Mouse (Mus musculus): ENCODE results near the gene Mcrip2.

Gene Mcrip2

DNA sequence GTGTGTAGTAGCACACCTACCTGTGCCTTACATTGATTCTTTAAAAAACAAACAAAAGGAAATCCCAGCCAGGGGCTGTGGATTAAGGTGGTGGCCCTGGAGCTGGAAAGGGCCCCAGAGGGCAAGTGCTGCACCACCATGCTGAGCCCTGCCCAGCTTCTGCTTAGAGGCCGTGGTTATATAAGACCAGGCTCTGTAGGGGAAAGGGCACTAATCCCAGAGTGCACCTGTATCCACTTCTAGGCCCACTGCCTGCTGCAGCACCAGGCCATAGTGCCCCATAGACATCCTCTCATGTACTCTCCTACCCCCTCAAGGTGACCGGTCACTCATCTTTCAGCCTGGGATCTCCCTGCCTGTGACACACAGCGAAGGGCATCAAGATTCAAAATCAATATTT is 2.4 kb downstream of the Mcrip2 start:
- DNase-seq (ENCODE audit: low read depth, low spot score): no peak

DNA sequence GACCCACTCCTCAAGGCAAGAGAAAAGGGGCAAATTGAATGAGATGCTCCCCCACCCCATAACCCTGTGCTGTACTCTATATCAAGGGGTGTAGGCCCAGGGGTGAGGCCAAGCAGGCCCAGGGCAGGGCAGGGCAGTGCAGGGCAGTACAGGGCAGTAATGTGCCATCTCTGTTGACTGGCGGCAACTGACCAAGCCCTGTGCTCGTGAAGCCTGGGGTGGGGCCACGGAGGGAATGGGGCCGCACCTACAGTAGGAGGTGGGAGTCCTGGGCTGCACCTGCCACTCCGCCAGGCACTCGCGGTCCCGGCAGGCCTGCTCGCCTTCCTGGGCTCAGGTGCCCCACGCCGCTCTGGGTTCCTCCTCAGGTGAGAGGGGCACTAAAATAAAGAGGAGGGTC is 3.3 kb downstream of the Mcrip2 start:
- DNase-seq (ENCODE audit: low read depth, low spot score): no peak

DNA sequence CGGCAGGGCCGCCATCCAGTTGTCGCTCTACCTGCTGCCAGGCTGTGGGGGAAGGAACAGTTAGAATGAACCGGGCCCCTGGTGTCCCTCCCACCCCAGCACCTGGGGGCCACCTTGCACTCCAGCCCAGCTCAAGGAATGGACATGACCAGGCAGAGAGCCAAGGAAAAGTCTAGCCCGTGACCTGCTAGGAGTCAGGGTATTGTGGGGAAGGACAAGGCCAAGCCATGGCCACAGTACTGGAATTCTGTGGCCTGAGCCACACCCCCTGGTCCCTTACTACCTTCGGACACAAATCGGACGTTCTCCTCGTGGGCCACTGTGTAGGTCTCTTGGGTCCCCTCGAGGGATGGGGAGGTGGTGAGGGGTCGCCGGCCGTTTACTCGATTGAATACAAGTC is 4.3 kb downstream of the Mcrip2 start:
- no peak for DNase-seq (ENCODE audit: low read depth, low spot score)

- no peak for DNase-seq (ENCODE audit: low read depth, low spot score)
Measured at GRCm38 (mm10) chr17:25863681-25864080, 4.9 kb downstream of the Mcrip2 start.

DNA sequence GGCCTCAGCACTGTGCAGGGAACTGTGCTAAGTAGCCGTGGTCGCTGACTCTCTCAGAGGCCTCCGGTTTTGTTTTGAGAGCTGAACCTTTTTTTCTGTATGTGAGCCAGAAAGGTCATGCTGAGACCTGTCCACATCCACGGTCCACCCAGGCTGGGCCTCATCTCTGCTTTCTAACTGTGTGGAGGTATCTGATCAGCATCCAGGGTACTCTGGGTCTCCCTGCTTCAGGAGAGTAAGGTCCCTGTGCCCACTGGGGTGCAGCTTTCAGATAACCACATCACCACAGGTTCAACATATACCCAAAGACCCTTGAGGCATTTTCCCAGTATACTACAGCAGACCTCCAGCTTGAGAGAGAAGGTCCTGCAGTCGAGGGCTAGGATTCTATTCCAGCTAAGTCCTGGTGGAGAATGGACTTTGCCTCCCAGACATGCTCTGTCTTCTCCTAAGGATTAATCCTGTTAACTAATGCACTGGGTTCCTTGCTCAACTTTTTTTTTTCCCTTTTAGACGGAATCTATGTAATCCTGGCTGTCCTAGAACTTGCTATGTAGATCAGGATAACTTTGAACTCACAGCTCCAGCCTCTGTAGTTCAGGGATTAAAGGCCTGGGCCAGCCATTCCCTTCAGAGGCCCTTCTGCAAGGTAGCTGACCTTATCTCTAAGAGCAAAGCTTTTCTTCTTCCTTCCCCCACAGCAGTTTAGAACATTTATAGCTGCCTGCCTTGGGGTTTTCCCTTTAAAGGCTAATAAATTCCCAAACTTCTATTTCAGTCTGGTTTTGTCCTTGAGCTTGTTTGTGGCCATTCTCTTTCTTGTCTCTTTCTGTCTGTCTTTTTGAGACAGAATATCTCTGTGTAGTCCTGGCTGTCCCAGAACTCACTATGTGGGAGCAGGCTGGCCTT is 6.6 kb downstream of the Mcrip2 start:
- DNase-seq (ENCODE audit: low read depth, low spot score): no peak

- DNase-seq (ENCODE audit: low read depth, low spot score): no peak
Measured at GRCm38 (mm10) chr17:25860832-25861703, 7.5 kb downstream of the Mcrip2 start, which contains the start of gene Wdr90. TSS of gene Wdr90 (minus strand) at chr17:25861501.

DNA sequence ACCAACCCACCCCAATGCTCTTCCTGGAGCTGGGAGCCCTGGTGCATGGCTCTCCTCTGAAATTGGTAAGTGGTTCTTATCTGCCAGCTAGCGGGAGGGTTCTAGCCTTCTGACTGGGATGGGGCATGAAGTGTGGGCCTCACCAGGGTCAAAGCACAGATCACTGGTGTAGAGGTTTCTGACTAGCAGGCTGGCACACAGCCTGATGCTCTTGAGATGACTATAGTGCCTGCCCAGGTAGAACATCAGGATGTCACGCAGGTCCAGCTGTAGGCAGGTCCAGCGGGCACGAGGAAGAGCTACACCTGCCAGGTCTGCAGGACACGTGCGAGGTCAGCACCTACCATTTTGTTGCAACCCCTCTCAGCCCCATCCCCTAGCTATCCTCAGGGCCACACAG is 8.3 kb downstream of the Mcrip2 start:
- DNase-seq (ENCODE audit: low read depth, low spot score): no peak

DNA sequence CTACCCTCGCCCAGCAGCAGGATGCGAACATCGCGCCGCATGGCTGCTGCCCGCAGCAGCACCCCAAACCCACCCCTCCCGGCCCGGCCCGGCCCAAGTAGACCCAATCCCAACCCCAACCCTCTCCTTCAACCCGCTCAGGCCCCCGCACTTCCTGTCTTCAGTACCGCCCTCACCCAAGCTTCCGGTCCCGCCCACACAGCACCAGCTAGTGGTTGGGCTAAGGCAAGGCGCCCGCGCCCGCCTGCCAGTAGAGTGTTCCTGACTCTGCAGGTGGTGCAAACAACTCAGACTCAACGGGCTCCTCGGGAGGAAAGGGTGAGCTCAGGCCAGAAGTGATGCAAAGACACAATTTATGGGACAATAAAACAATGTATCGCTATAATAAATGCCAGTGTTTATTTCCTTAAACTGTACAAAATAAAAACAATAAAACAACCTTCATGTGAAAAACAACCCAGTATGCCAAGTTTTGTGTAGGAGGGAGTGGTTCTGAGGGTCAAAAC is 24.1 kb downstream of the Mcrip2 start, which contains the start of gene Rhot2:
Gene Rhot2, minus strand, starts transcription at position 456 of the 506 bp plus-strand sequence.
- DNase-seq (ENCODE audit: low read depth, low spot score): peak; percentile 67

- DNase-seq (ENCODE audit: low read depth, low spot score): no peak
Measured at GRCm38 (mm10) chr17:25843636-25844395, 24.7 kb downstream of the Mcrip2 start.

GRCm38 (mm10) chr17:25843122-25843521 is 25.4 kb downstream of the Mcrip2 start:
- DNase-seq (ENCODE audit: low read depth, low spot score): no peak

- DNase-seq (ENCODE audit: low read depth, low spot score): no peak
Measured at GRCm38 (mm10) chr17:25842509-25842908, 26.1 kb downstream of the Mcrip2 start.

DNA sequence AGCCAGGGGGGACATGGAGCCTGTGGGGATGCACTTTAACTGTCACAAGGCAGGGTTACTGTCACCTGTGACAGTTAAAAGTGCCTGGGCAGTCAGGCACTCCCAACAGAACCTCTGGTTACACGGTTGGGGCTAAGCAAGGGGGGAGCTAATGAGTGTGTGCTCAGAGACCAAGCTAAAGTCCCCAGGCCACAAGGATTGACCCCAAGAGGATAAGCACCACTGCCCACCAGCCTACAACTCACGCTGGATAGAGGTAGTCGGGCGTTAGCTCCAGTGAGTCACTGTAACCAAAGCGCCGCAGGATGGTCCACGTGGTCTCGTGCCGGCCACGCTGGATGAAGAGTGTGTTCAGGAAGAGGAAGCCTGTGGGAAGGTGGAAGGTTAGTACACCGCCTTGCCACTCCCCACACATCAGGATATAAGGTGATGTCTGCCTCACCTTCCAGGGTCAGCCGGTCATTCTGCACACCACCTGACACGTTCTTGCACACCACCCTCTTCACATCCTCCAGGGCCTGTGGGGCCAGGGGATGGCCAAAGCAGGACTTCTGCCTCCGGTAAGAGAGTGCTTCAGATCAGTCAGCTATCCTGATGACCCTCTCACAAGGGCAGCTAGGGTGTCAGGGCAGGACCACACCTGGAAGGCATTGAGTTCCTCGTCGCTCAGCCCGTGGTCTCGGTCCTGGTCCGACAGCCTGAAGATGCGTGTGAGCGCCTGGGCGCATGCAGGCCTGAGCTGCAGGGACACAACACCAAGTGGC is 27.3 kb downstream of the Mcrip2 start, which contains the start of gene Gm20683:
Gene Gm20683, minus strand, starts transcription at position 647 of the 764 bp plus-strand sequence.
- no peak for DNase-seq (ENCODE audit: low read depth, low spot score)

DNA sequence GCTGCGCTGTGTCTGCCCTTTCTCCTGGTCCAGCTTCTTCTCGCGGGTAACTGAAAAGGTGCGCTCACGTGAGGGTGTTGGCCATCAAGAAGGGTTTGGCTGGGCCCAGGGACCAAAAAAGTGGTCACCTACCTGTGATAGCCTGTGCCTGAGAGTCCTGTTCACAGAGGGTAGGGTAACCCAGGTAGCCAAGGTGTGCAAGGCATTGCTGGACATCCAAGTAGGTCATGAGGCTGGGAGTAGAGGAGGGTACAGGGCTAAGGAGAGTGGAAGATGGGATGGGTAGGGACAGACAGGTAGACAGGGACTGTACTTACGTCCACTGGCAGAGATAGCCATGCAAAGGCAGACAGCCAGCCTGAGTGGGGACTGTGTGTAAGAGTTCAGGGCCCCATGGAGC is 28.0 kb downstream of the Mcrip2 start:
- no peak for DNase-seq (ENCODE audit: low read depth, low spot score)

DNA sequence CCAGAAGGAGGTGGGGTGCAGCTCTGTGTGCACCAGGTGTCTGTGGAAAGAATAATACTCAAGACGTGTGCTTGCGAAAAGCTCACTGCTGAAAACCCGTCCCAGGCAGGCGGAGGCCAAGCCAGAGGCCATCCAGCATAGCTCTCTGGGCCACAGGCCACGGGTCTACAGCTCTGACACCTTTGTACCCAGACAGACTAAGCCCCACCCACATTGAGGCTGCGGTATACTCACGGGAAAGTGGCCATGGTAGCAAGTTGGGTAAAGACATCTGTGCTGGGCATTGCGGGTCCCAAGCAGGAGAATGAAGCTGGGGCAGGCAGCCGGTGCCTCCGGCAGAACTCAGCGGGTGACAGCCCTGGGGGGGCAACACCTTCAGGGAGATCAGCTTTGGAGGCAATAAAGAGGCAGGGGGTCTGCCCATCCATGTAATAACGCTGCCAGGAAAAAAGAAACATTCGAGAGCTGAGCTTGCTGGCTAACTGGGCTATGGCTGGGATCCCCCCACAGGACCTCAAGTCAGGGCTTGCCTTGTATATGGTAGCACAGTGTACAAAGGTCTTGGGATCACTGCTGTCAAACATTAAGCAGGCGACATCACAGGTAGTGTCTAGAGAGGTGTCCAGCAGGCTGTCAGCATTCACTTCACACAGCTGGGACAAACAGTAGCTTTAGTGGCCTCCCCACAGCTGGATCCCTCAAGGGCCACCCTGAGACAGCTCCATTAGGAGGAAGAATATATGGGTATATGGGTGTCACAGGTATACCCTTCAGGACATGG is 28.9 kb downstream of the Mcrip2 start:
- DNase-seq (ENCODE audit: low read depth, low spot score): no peak

DNA sequence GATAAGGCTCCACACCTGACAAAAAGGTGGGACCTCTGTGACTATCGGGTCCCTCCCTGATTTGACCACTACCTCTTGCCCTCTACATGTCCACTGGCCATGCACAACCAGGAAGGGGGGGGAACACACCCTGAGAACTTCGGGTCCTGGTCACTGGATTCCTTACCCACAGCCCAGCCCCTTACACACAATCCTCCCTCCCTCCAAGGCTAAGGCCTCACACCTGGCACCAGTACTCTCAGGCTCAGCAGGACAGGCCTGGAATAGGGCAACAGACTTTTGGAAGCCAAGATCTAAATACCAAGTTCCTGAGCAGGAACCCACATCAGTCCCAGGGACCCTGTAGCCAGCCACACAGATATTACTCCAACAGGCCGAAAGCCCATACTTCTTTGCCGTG is 29.7 kb downstream of the Mcrip2 start:
- DNase-seq (ENCODE audit: low read depth, low spot score): no peak

DNA sequence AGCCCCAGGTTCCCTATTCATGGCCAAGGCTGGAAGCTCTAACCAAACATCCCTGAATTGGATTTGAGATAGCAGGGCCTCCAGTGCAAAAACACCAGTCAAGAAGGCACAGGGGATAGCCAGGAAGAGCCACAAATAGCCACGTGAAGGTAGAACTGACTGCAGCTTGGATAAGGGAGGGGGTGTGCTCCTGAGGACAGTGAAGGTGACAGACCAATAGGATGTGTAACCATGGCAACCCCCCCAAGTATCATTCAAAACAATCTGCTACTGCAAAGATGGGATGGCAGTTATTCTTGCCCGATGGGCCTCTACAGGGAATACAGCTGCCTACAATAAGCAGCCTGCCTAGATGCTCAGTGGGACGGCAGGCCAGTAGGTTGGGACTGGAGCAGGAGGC is 31.0 kb downstream of the Mcrip2 start:
- DNase-seq (ENCODE audit: low read depth, low spot score): no peak

DNA sequence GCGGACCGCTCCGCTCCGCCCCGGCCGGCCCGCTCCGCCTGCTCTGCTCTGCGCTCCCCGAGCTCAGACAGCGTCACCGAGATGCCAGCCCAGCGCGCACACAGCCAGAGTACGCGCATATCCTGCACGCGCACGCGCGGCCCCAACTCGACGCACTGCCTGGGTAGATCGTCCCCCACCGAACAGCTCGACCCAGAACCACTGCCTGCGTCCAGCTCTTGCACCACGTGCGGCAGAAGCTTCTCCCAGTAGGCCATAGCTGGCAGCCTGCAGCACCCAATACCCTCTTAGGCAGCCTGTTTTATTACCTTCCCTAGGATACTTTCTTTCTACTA is 31.5 kb downstream of the Mcrip2 start, which contains the start of gene Rhbdl1:
Gene Rhbdl1, minus strand, starts transcription at position 220 of the 335 bp plus-strand sequence.
- DNase-seq (ENCODE audit: low read depth, low spot score): no peak

GRCm38 (mm10) chr17:25836397-25837075 is 32.0 kb downstream of the Mcrip2 start:
- no peak for DNase-seq (ENCODE audit: low read depth, low spot score)

- no peak for DNase-seq (ENCODE audit: low read depth, low spot score)
Measured at GRCm38 (mm10) chr17:25835816-25836215, 32.7 kb downstream of the Mcrip2 start.
